Mouse (Mus musculus): ENCODE results near the gene Pabpc1l. TPM values are rescaled to one million over a fixed set of nuclear protein-coding genes. Genes with fewer than 3 reads are reported as not detected.

The Pabpc1l gene
- total and polyA plus RNA-seq, 3 experiments: 0.47 to 0.96 (median 0.76) TPM

DNA sequence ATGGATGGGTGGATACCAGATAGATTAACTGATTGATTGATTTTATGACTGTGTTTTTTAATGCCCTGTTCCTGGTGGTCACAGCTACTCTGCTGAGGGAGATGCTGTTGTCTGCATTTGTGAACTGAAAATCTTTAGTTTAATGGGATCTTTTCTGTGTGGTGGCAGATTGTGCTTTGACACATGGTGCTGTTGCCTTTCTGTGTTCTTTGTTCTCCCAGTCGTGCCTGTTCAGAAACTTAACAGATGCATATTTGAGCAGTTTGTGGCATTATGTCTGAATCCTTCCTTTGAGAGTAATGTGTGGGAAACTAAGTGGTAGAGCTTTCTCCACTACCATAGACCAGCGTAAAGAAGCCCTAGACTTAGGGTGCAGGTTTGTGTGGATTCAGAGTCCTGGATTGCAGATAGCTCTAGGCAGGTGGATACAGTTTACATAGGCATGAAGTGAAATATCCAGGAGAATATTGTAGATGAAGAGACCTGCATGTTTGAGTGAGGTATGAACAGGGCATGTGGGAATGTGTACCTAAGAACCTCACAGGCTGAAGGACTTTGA lies 17.2 kb upstream of the Pabpc1l start:
- dilution Hi-C loops (cut with MboI; ENCODE audit: extremely low pct_ligation_motif_present, extremely low pct_unique_long_range_greater_than_20kb, low sequenced_read_pairs) (no loop called here), in situ Hi-C loops (cut with MboI; ENCODE audit: low pct_ligation_motif_present, low pct_unique_long_range_greater_than_20kb, low sequenced_read_pairs) (no loop called here)
- H3K9me3 ChIP-seq (replicated peaks; ENCODE audit: low read length): peaks cover 3% of the 10 kb centered on the region
- H3K27me3 ChIP-seq (replicated peaks): no peaks in the 10 kb centered on the region
- H3K36me3 ChIP-seq (replicated peaks in 1 of 2; ENCODE audit: control insufficient read depth in 1 of 2, insufficient read depth in 1 of 2, low read length in 1 of 2): peaks cover 17 to 73% of the 10 kb centered on the region in 2 experiments
- TF ChIP-seq ZC3H11A (IDR thresholded peaks at IDR 0.05; ENCODE audit: low read depth, low read length) (no peak), BHLHE40 (IDR thresholded peaks at IDR 0.05; ENCODE audit: low read depth, low read length) (no peak), RCOR1 (conservative IDR thresholded peaks at IDR 0.05; ENCODE audit: low read depth, low read length) (no peak), NELFE (IDR thresholded peaks at IDR 0.05; ENCODE audit: low read depth, low read length) (no peak), MYC (IDR thresholded peaks at IDR 0.05; ENCODE audit: low read depth, low read length) (no peak), MXI1 (IDR thresholded peaks at IDR 0.05; ENCODE audit: low read depth, low read length) (no peak), SIN3A (IDR thresholded peaks at IDR 0.05; ENCODE audit: low read length) (no peak), ZKSCAN1 (IDR thresholded peaks at IDR 0.05; ENCODE audit: borderline replicate concordance, low read depth, low read length) (no peak), JUN (IDR thresholded peaks at IDR 0.05; ENCODE audit: insufficient read depth, low read depth, low read length) (no peak), MAFK (IDR thresholded peaks at IDR 0.05; ENCODE audit: insufficient replicate concordance, low read length) (no peak), SMC3 (IDR thresholded peaks at IDR 0.05; ENCODE audit: low read depth, low read length) (no peak), RAD21 (IDR thresholded peaks at IDR 0.05; ENCODE audit: low read depth, low read length) (no peak), MAX (IDR thresholded peaks at IDR 0.05; ENCODE audit: low read length) (no peak), JUND (conservative IDR thresholded peaks at IDR 0.05; ENCODE audit: low read depth, low read length) (no peak), EP300 (IDR thresholded peaks at IDR 0.05; ENCODE audit: low read length) (no peak), IRF4 (IDR thresholded peaks at IDR 0.05; ENCODE audit: low read depth, low read length) (no peak)
- peaks cover 75% of the 10 kb centered on the region for H3K79me2 ChIP-seq (replicated peaks; ENCODE audit: control insufficient read depth, extremely low read depth, insufficient read depth, poor library complexity, severe bottlenecking)
- no peak for DNase-seq (ENCODE audit: extremely low read depth)
- no peak overlapping the region for H3K9ac ChIP-seq (ENCODE audit: insufficient read depth, low read depth)
- no peak overlapping the region for H3K4me3 ChIP-seq (replicated peaks in 1 of 3; ENCODE audit: low read depth in 2 of 3, low read length in 2 of 3, poor library complexity in 1 of 3)
- H3K27ac ChIP-seq (ENCODE audit: insufficient read depth, low read depth): no peak overlapping the region
- H3K4me2 ChIP-seq (ENCODE audit: insufficient read depth, low read depth, poor library complexity, severe bottlenecking): no peak overlapping the region
- H3K4me1 ChIP-seq (ENCODE audit: control insufficient read depth in 1 of 2, insufficient read depth in 2 of 2): peaks cover 10 to 41% of the 10 kb centered on the region in 2 experiments

DNA sequence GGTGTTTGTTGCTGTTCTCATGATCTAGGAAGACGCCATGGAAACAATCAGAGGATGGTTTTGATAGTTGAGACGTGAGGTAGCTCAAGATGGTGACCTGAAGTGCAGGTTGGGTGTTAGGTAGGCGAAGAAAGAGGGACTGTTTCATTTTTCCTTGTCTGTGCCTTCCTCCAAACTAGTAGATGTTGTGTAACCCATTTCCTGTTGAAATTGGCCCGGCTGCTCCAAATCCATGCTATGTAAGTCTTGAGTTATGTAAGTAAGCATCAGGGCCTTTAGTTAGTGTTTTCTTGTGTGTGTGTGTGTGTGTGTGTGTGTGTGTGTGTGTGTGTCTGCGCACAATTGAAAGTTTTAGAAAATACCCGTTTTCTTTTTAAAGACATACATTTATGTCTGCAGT lies 16.0 kb upstream of the Pabpc1l start:
- DNase-seq (ENCODE audit: extremely low read depth): no peak
- no peak for TF ChIP-seq ZC3H11A (IDR thresholded peaks at IDR 0.05; ENCODE audit: low read depth, low read length)
- in situ Hi-C loops (cut with MboI; ENCODE audit: low pct_ligation_motif_present, low pct_unique_long_range_greater_than_20kb, low sequenced_read_pairs) (no loop called here), dilution Hi-C loops (cut with MboI; ENCODE audit: extremely low pct_ligation_motif_present, extremely low pct_unique_long_range_greater_than_20kb, low sequenced_read_pairs) (no loop called here)
- Histone ChIP-seq H3K4me2 (ENCODE audit: insufficient read depth, low read depth, poor library complexity, severe bottlenecking) (no peak overlapping the region), H3K9ac (ENCODE audit: insufficient read depth, low read depth) (no peak overlapping the region), H3K9me3 (replicated peaks; ENCODE audit: low read length) (peaks cover 3% of the 10 kb centered on the region), H3K36me3 (replicated peaks in 1 of 2; ENCODE audit: control insufficient read depth in 1 of 2, insufficient read depth in 1 of 2, low read length in 1 of 2) (peaks cover 26 to 74% of the 10 kb centered on the region in 2 experiments), H3K27me3 (replicated peaks) (no peaks in the 10 kb centered on the region), H3K79me2 (replicated peaks; ENCODE audit: control insufficient read depth, extremely low read depth, insufficient read depth, poor library complexity, severe bottlenecking) (peaks cover 64% of the 10 kb centered on the region), H3K4me1 (ENCODE audit: control insufficient read depth in 1 of 2, insufficient read depth in 2 of 2) (peaks cover 10 to 34% of the 10 kb centered on the region in 2 experiments), H3K4me3 (replicated peaks in 1 of 3; ENCODE audit: low read depth in 2 of 3, low read length in 2 of 3, poor library complexity in 1 of 3) (no peak overlapping the region), H3K27ac (ENCODE audit: insufficient read depth, low read depth) (no peak overlapping the region)

All from CH12.LX (cell line).